In genomic region chr8:128261367-128261766, GRCm38 (mm10) we compare ENCODE assay signal across 16 mouse cellular contexts.
"Had no signal": no experiment of that assay in that cellular context is flagged by ENCODE, and none has a peak within 500 bp of the region (broad histone marks: within the 10 kb centered on the region; RNA-seq: fewer than 3 reads in every experiment).

No protein-coding gene starts in this region.

- ATAC-seq: liver, postnatal 0 days had no signal

- H3K4me3 ChIP-seq: limb, embryonic 12.5 days; liver, embryonic 13.5 days; lung, embryonic 15.5 days; midbrain, embryonic 12.5 days; myocyte; neural tube, embryonic 15.5 days had no signal

- H3K9me3 ChIP-seq: limb, embryonic 12.5 days; liver, embryonic 13.5 days; lung, embryonic 15.5 days; midbrain, embryonic 12.5 days; neural tube, embryonic 15.5 days had no signal

- H3K27me3 ChIP-seq: limb, embryonic 12.5 days; liver, embryonic 13.5 days; lung, embryonic 15.5 days; midbrain, embryonic 12.5 days; neural tube, embryonic 15.5 days had no signal

- DNase-seq: kidney, adult 11 months; kidney, adult 9 months; kidney, postnatal 36 days; liver; liver, embryonic 13.5 days; liver, postnatal 0 days; lung, postnatal 14 days; right cerebral cortex, adult 18-20 months; right cerebral cortex, postnatal 25 days; thymus, postnatal 36 days had no signal

- H3K4me1 ChIP-seq: liver, embryonic 13.5 days had no signal

- H3K27ac ChIP-seq: kidney, postnatal 0 days; limb, embryonic 12.5 days; liver, embryonic 13.5 days; lung, embryonic 15.5 days; midbrain, embryonic 12.5 days; neural tube, embryonic 15.5 days had no signal

- H3K9ac ChIP-seq: limb, embryonic 12.5 days; liver, embryonic 13.5 days; liver, postnatal 0 days; lung, embryonic 15.5 days; midbrain, embryonic 12.5 days; neural tube, embryonic 15.5 days had no signal

- H3K36me3 ChIP-seq: limb, embryonic 12.5 days; liver, embryonic 13.5 days; lung, embryonic 15.5 days; midbrain, embryonic 12.5 days; neural tube, embryonic 15.5 days had no signal

- H3K4me2 ChIP-seq: limb, embryonic 12.5 days; liver, embryonic 13.5 days; lung, embryonic 15.5 days; midbrain, embryonic 12.5 days; neural tube, embryonic 15.5 days had no signal
